Mouse (Mus musculus) megakaryocyte, embryonic 14.5 days (primary cell): ENCODE data around the gene Fpr1.

ENCODE experiments used
- FLI1 ChIP-seq: IDR thresholded peaks from 2 replicates; pipeline ENCODE4 v1.6.1; 2012; ENCODE audit warnings: low read length, inconsistent platforms, mixed read lengths
- GATA1 ChIP-seq: IDR thresholded peaks from 3 replicates; pipeline ENCODE4 v1.6.1; 2012; ENCODE audit warnings: mixed read lengths, low read length, inconsistent platforms, borderline replicate concordance

- TF ChIP-seq FLI1: no peak
- no peak for TF ChIP-seq GATA1
These were observed 15.5 kb upstream of the Fpr1 start for GRCm38 (mm10) chr17:17899268-17899667.
